In genomic region chr2:74667191-74667841, GRCm38 (mm10) we compare ENCODE assay signal across 11 mouse cellular contexts. TPM values are rescaled to one million over a fixed set of nuclear protein-coding genes. Genes with fewer than 3 reads are reported as not detected.
A peak's percentile ranks its signal among the peaks of the same experiment; 100 is the strongest.
DNase-seq lines count a peak whose midpoint lies in the region; ATAC-seq lines count a peak whose summit lies in the region.
"Had no signal": no experiment of that assay in that cellular context is flagged by ENCODE, and none has a peak within 500 bp of the region (broad histone marks: within the 10 kb centered on the region; RNA-seq: fewer than 3 reads in every experiment).

No protein-coding gene starts in this region.

- WGBS in kidney, embryonic 16.5 days = 3% methylated on average over 36 of the region's 36 CpGs
- WGBS in embryonic facial prominence, embryonic 13.5 days = 2% methylated on average over 36 of the region's 36 CpGs
- 2% methylated on average over 36 of the region's 36 CpGs for WGBS in limb, embryonic 13.5 days

- 0 out of 2 replicates have a peak, but pooled peaks have one; percentile 16 for ATAC-seq in kidney, embryonic 16.5 days (ENCODE audit: low FRiP score, low TSS enrichment)
- no peak for ATAC-seq in embryonic facial prominence, embryonic 13.5 days (ENCODE audit: insufficient number of reproducible peaks, insufficient read depth, low FRiP score, low TSS enrichment, low read depth)
- no peak for ATAC-seq in limb, embryonic 13.5 days (ENCODE audit: low FRiP score, low read depth)

- H3K4me2 ChIP-seq in kidney, embryonic 16.5 days (replicated peaks; ENCODE audit: low read depth, low read length) = peak overlapping the region; percentile 82; the same call in 1 of the 2 replicates
- peak overlapping the region; percentile 62; the same call in 1 of the 2 replicates for H3K4me2 ChIP-seq in embryonic facial prominence, embryonic 13.5 days
- H3K4me2 ChIP-seq in limb, embryonic 13.5 days (replicated peaks) = peak overlapping the region; percentile 68

- no peak overlapping the region for H3K9ac ChIP-seq in kidney, embryonic 16.5 days (replicated peaks; ENCODE audit: low read length)
- H3K9ac ChIP-seq in embryonic facial prominence, embryonic 13.5 days = no peak overlapping the region
- peak overlapping the region; percentile 97 for H3K9ac ChIP-seq in limb, embryonic 13.5 days

- H3K4me1 ChIP-seq in kidney, embryonic 16.5 days (ENCODE audit: insufficient read depth, low read length) = peaks cover 7% of the 10 kb centered on the region
- H3K4me1 ChIP-seq in embryonic facial prominence, embryonic 13.5 days = peaks cover 17% of the 10 kb centered on the region
- peaks cover 5% of the 10 kb centered on the region; the same call in 1 of the 2 replicates for H3K4me1 ChIP-seq in limb, embryonic 13.5 days

- no peak overlapping the region for H3K27ac ChIP-seq in kidney, embryonic 16.5 days (ENCODE audit: low read length)
- H3K27ac ChIP-seq in embryonic facial prominence, embryonic 13.5 days = no peak overlapping the region
- peak overlapping the region; percentile 96 for H3K27ac ChIP-seq in limb, embryonic 13.5 days
- H3K27ac ChIP-seq: gastrocnemius, adult 2 months had no signal

- H3K27me3 ChIP-seq in kidney, embryonic 16.5 days (ENCODE audit: insufficient read depth, low read length) = peaks cover 91% of the 10 kb centered on the region
- H3K27me3 ChIP-seq in embryonic facial prominence, embryonic 13.5 days = peaks cover 96% of the 10 kb centered on the region
- H3K27me3 ChIP-seq in limb, embryonic 13.5 days = peaks cover 54% of the 10 kb centered on the region

- H3K9me3 ChIP-seq in kidney, embryonic 16.5 days (ENCODE audit: low read length) = no peaks in the 10 kb centered on the region
- no peaks in the 10 kb centered on the region for H3K9me3 ChIP-seq in embryonic facial prominence, embryonic 13.5 days
- H3K9me3 ChIP-seq in limb, embryonic 13.5 days = no peaks in the 10 kb centered on the region

- no peak for DNase-seq in kidney, adult 9 months
- peak; percentile 57 for DNase-seq in R1 (ENCODE audit: low read depth, low spot score)
- DNase-seq in yolk sac, embryonic 10.5 days (ENCODE audit: low spot score) = no peak
- no peak for DNase-seq in right cerebral cortex, postnatal 14 days
- DNase-seq: adrenal gland, adult 2 months; gastrocnemius, adult 2 months had no signal

- peak overlapping the region; percentile 48 for H3K4me3 ChIP-seq in kidney, embryonic 16.5 days (ENCODE audit: low read length)
- peak overlapping the region; percentile 37 for H3K4me3 ChIP-seq in embryonic facial prominence, embryonic 13.5 days
- peak overlapping the region; percentile 79 for H3K4me3 ChIP-seq in limb, embryonic 13.5 days

- no peaks in the 10 kb centered on the region for H3K36me3 ChIP-seq in kidney, embryonic 16.5 days (ENCODE audit: insufficient read depth, low read length)
- no peaks in the 10 kb centered on the region for H3K36me3 ChIP-seq in embryonic facial prominence, embryonic 13.5 days
- peaks cover 7% of the 10 kb centered on the region; the same call in 1 of the 2 replicates for H3K36me3 ChIP-seq in limb, embryonic 13.5 days
- H3K36me3 ChIP-seq: G1E had no signal

RNA-seq across cellular contexts. Expression of gene Hoxd13, which starts 0.8 kb away (rescaled TPM):
- polyA plus RNA-seq in kidney, embryonic 16.5 days (2015; fragmentation: Nextera tagmentation; extraction: Ambion mirVana) = 0.24 and 0.36 TPM in 2 replicates
- not detected in 2 replicates for polyA plus RNA-seq in embryonic facial prominence, embryonic 13.5 days (2015; fragmentation: Nextera tagmentation; extraction: Ambion mirVana)
- polyA plus RNA-seq in limb, embryonic 13.5 days (2015; fragmentation: Nextera tagmentation; extraction: Ambion mirVana) = 48.5 and 55.5 TPM in 2 replicates
- polyA plus RNA-seq: adrenal gland, adult 2 months; G1E; hindbrain, embryonic 16.5 days had no signal

RNA-seq across cellular contexts. Expression of gene Hoxd12, which starts 7.5 kb away (rescaled TPM):
- 4.5 and 4.7 TPM in 2 replicates for polyA plus RNA-seq in kidney, embryonic 16.5 days (2015; fragmentation: Nextera tagmentation; extraction: Ambion mirVana)
- polyA plus RNA-seq in embryonic facial prominence, embryonic 13.5 days (2015; fragmentation: Nextera tagmentation; extraction: Ambion mirVana) = not detected in 2 replicates
- 59.3 and 67.1 TPM in 2 replicates for polyA plus RNA-seq in limb, embryonic 13.5 days (2015; fragmentation: Nextera tagmentation; extraction: Ambion mirVana)
- polyA plus RNA-seq: adrenal gland, adult 2 months; G1E; hindbrain, embryonic 16.5 days had no signal

RNA-seq across cellular contexts. Expression of gene Evx2, which starts 8.0 kb away (rescaled TPM):
- polyA plus RNA-seq in kidney, embryonic 16.5 days (2015; fragmentation: Nextera tagmentation; extraction: Ambion mirVana) = not detected in 2 replicates
- polyA plus RNA-seq in embryonic facial prominence, embryonic 13.5 days (2015; fragmentation: Nextera tagmentation; extraction: Ambion mirVana) = not detected in 2 replicates
- polyA plus RNA-seq in limb, embryonic 13.5 days (2015; fragmentation: Nextera tagmentation; extraction: Ambion mirVana) = 2.3 and 3.2 TPM in 2 replicates
- polyA plus RNA-seq: adrenal gland, adult 2 months; G1E had no signal

RNA-seq across cellular contexts. Expression of gene Hoxd11, which starts 12.0 kb away (rescaled TPM):
- 13.9 and 17.9 TPM in 2 replicates for polyA plus RNA-seq in kidney, embryonic 16.5 days (2015; fragmentation: Nextera tagmentation; extraction: Ambion mirVana)
- polyA plus RNA-seq in embryonic facial prominence, embryonic 13.5 days (2015; fragmentation: Nextera tagmentation; extraction: Ambion mirVana) = not detected in 2 replicates
- polyA plus RNA-seq in limb, embryonic 13.5 days (2015; fragmentation: Nextera tagmentation; extraction: Ambion mirVana) = 19.1 TPM in 2 replicates
- polyA plus RNA-seq: adrenal gland, adult 2 months; G1E; hindbrain, embryonic 16.5 days had no signal

RNA-seq across cellular contexts. Expression of gene Hoxd10, which starts 24.4 kb away (rescaled TPM):
- 33.5 and 38.5 TPM in 2 replicates for polyA plus RNA-seq in kidney, embryonic 16.5 days (2015; fragmentation: Nextera tagmentation; extraction: Ambion mirVana)
- 0.14 TPM in 1 of 2 replicates, not detected in the other for polyA plus RNA-seq in embryonic facial prominence, embryonic 13.5 days (2015; fragmentation: Nextera tagmentation; extraction: Ambion mirVana)
- 26.0 and 26.2 TPM in 2 replicates for polyA plus RNA-seq in limb, embryonic 13.5 days (2015; fragmentation: Nextera tagmentation; extraction: Ambion mirVana)
- polyA plus RNA-seq: adrenal gland, adult 2 months; G1E; hindbrain, embryonic 16.5 days had no signal

Comparison
In these comparisons a context has a peak if more than half of its experiments do, and no peak if none do; other contexts are left out.
1. RNA of gene Hoxd13, which starts 0.8 kb away (polyA plus RNA-seq): 48.5 to 55.5 TPM in limb, embryonic 13.5 days; 0.24 to 0.36 TPM in kidney, embryonic 16.5 days and not detected in embryonic facial prominence, embryonic 13.5 days; every median in the first group is over 10 times any median in the second.
2. RNA of gene Hoxd12, which starts 7.5 kb away (polyA plus RNA-seq): 59.3 to 67.1 TPM in limb, embryonic 13.5 days; 4.5 to 4.7 TPM in kidney, embryonic 16.5 days and not detected in embryonic facial prominence, embryonic 13.5 days; every median in the first group is over 10 times any median in the second.
3. Peak in every context shown above with its lines, with median percentiles within 50 percentile points of each other: H3K4me2 ChIP-seq and H3K4me3 ChIP-seq.